Comparison of ENCODE assay signal across 9 mouse cellular contexts in genomic region chr2:50110167-50110566, GRCm38 (mm10). TPM values are rescaled to one million over a fixed set of nuclear protein-coding genes. Genes with fewer than 3 reads are reported as not detected.
DNase-seq lines count a peak whose midpoint lies in the region; ATAC-seq and TF ChIP-seq lines count a peak whose summit lies in the region.
"Had no signal": no experiment of that assay in that cellular context is flagged by ENCODE, and none has a peak within 500 bp of the region (broad histone marks: within the 10 kb centered on the region; RNA-seq: fewer than 3 reads in every experiment).

No protein-coding gene starts in this region.

- no peak for DNase-seq in layer of hippocampus, adult 2 months (ENCODE audit: low spot score in 2 of 2)
- no peak for DNase-seq in layer of hippocampus, adult 9-10 months (ENCODE audit: low spot score)
- DNase-seq in embryonic facial prominence, embryonic 11.5 days (ENCODE audit: low spot score) = peak; percentile 36
- DNase-seq in heart, postnatal 0 days (ENCODE audit: low spot score) = peak; percentile 54
- DNase-seq in liver, embryonic 14.5 days (ENCODE audit: low read depth in 3 of 3, low spot score in 3 of 3) = no peak
- no peak for DNase-seq in adrenal gland, postnatal 36 days
- DNase-seq in cerebellum, postnatal 36 days = no peak
- no peak for DNase-seq in thymus, postnatal 10 days (ENCODE audit: low spot score in 2 of 2)

- peak overlapping the region; percentile 33; the same call in 1 of the 2 replicates for H3K27ac ChIP-seq in layer of hippocampus, adult 2 months
- no peak overlapping the region for H3K27ac ChIP-seq in embryonic facial prominence, embryonic 11.5 days (replicated peaks; ENCODE audit: low read depth, low read length)
- peak overlapping the region; percentile 9; the same call in 1 of the 2 replicates for H3K27ac ChIP-seq in heart, postnatal 0 days (ENCODE audit: low read depth)
- H3K27ac ChIP-seq in liver, embryonic 14.5 days = no peak overlapping the region

- no peak overlapping the region for H3K4me2 ChIP-seq in embryonic facial prominence, embryonic 11.5 days (ENCODE audit: low read depth, low read length)
- H3K4me2 ChIP-seq in heart, postnatal 0 days (ENCODE audit: low read depth, low read length) = peak overlapping the region; percentile 38
- H3K4me2 ChIP-seq in liver, embryonic 14.5 days (ENCODE audit: low read depth) = no peak overlapping the region

- WGBS in embryonic facial prominence, embryonic 11.5 days = 59% methylated on average over 10 of the region's 10 CpGs
- WGBS in heart, postnatal 0 days = 5% methylated on average over 10 of the region's 10 CpGs
- WGBS in liver, embryonic 14.5 days (ENCODE audit: insufficient replicate concordance) = 24% methylated on average over 10 of the region's 10 CpGs

- no peak; the same call in 1 of the 2 replicates for TF ChIP-seq CTCF in layer of hippocampus, adult 2 months (conservative IDR thresholded peaks at IDR 0.05)
- no peak for TF ChIP-seq CTCF in heart, postnatal 0 days (IDR thresholded peaks at IDR 0.05; ENCODE audit: low read depth)
- no peak for TF ChIP-seq CTCF in liver, embryonic 14.5 days (IDR thresholded peaks at IDR 0.05; ENCODE audit: low read depth)

- no peaks in the 10 kb centered on the region for H3K4me1 ChIP-seq in embryonic facial prominence, embryonic 11.5 days (ENCODE audit: control insufficient read depth, insufficient read depth, low read length)
- 0 out of 2 replicates have a peak, but pooled peaks cover 7% of the 10 kb centered on the region for H3K4me1 ChIP-seq in heart, postnatal 0 days (ENCODE audit: control insufficient read depth, insufficient read depth)
- H3K4me1 ChIP-seq in liver, embryonic 14.5 days (replicated peaks; ENCODE audit: control insufficient read depth in 2 of 2, insufficient read depth in 2 of 2, low read length in 1 of 2) = no peaks in the 10 kb centered on the region

- H3K36me3 ChIP-seq in embryonic facial prominence, embryonic 11.5 days (replicated peaks; ENCODE audit: control insufficient read depth, insufficient read depth, low read depth, low read length) = no peaks in the 10 kb centered on the region
- H3K36me3 ChIP-seq in heart, postnatal 0 days (replicated peaks; ENCODE audit: control insufficient read depth, insufficient read depth, low read length) = no peaks in the 10 kb centered on the region
- no peaks in the 10 kb centered on the region for H3K36me3 ChIP-seq in liver, embryonic 14.5 days (replicated peaks; ENCODE audit: control insufficient read depth, insufficient read depth, low read depth)
- H3K36me3 ChIP-seq: G1E had no signal

- no peak for ATAC-seq in embryonic facial prominence, embryonic 11.5 days (replicated peaks; ENCODE audit: insufficient number of reproducible peaks, low FRiP score, low TSS enrichment, low read depth)
- peak; percentile 72 for ATAC-seq in heart, postnatal 0 days (ENCODE audit: insufficient read depth, low read depth)
- ATAC-seq in liver, embryonic 14.5 days (ENCODE audit: insufficient read depth) = peak; percentile 35; the same call in 1 of the 2 replicates

- H3K4me3 ChIP-seq in layer of hippocampus, adult 2 months = no peak overlapping the region
- H3K4me3 ChIP-seq in embryonic facial prominence, embryonic 11.5 days (ENCODE audit: low read depth, low read length) = no peak overlapping the region
- no peak overlapping the region; the same call in 1 of the 2 replicates for H3K4me3 ChIP-seq in heart, postnatal 0 days (ENCODE audit: low read depth, low read length)
- H3K4me3 ChIP-seq in liver, embryonic 14.5 days (ENCODE audit: insufficient read depth in 1 of 2, low read depth in 2 of 2, low read length in 2 of 2) = no peak overlapping the region

- no peaks in the 10 kb centered on the region for H3K9me3 ChIP-seq in embryonic facial prominence, embryonic 11.5 days (replicated peaks; ENCODE audit: control insufficient read depth, low read length)
- no peaks in the 10 kb centered on the region for H3K9me3 ChIP-seq in heart, postnatal 0 days (replicated peaks; ENCODE audit: control insufficient read depth, low read length)
- H3K9me3 ChIP-seq in liver, embryonic 14.5 days (ENCODE audit: control insufficient read depth, low read length) = no peaks in the 10 kb centered on the region

- H3K27me3 ChIP-seq in embryonic facial prominence, embryonic 11.5 days (ENCODE audit: control insufficient read depth, insufficient read depth, low read length) = no peaks in the 10 kb centered on the region
- H3K27me3 ChIP-seq in heart, postnatal 0 days (ENCODE audit: control insufficient read depth, insufficient read depth, low read length) = no peaks in the 10 kb centered on the region
- no peaks in the 10 kb centered on the region for H3K27me3 ChIP-seq in liver, embryonic 14.5 days (ENCODE audit: control insufficient read depth, insufficient read depth, low read length)

- no peak for TF ChIP-seq EP300 in heart, postnatal 0 days (IDR thresholded peaks at IDR 0.05; ENCODE audit: low read depth)
- no peak for TF ChIP-seq EP300 in liver, embryonic 14.5 days (IDR thresholded peaks at IDR 0.05; ENCODE audit: low read depth)

- H3K9ac ChIP-seq in embryonic facial prominence, embryonic 11.5 days (replicated peaks; ENCODE audit: low read length) = no peak overlapping the region
- H3K9ac ChIP-seq in heart, postnatal 0 days (replicated peaks; ENCODE audit: low read depth, low read length) = no peak overlapping the region
- no peak overlapping the region for H3K9ac ChIP-seq in liver, embryonic 14.5 days (replicated peaks)

RNA-seq across cellular contexts. Expression of gene Lypd6, which starts 43.9 kb away (rescaled TPM):
- 10 to 100 TPM; 17.5 to 19.5 TPM for total RNA-seq in layer of hippocampus, adult 2 months (2021)
- 12.0 and 13.9 TPM in 2 replicates for polyA plus RNA-seq in embryonic facial prominence, embryonic 11.5 days (2014; fragmentation: Nextera tagmentation; extraction: Ambion mirVana)
- 1.7 TPM in 1 of 2 replicates, not detected in the other for total RNA-seq in heart, postnatal 0 days (2014; rRNA removed; ENCODE audit: low replicate concordance)
- polyA plus RNA-seq in heart, postnatal 0 days (2015; fragmentation: Nextera tagmentation; extraction: Ambion mirVana) = 0.52 and 0.75 TPM in 2 replicates
- polyA plus RNA-seq in liver, embryonic 14.5 days (2012; rRNA removed) = 0.09 and 0.19 TPM in 2 replicates
- 0.18 TPM in 2 replicates for polyA plus RNA-seq in liver, embryonic 14.5 days (2014; fragmentation: Nextera tagmentation; extraction: Ambion mirVana)
- total RNA-seq in adrenal gland, postnatal 36 days (2021) = 10 to 100 TPM in 1 of 2 experiments, 1 to 10 TPM in 1; 6.9 to 24.1 TPM
- total RNA-seq: G1E had no signal
- polyA plus RNA-seq: G1E had no signal

Comparison
In these comparisons a context has a peak if more than half of its experiments do, and no peak if none do; other contexts are left out.
1. DNase-seq: peak in embryonic facial prominence, embryonic 11.5 days (single experiment) and heart, postnatal 0 days (single experiment); none in layer of hippocampus, adult 2 months (0 of 2), layer of hippocampus, adult 9-10 months (single experiment), liver, embryonic 14.5 days (0 of 3), adrenal gland, postnatal 36 days (0 of 2), cerebellum, postnatal 36 days (0 of 2) and thymus, postnatal 10 days (0 of 2).
2. H3K27ac ChIP-seq: peak in layer of hippocampus, adult 2 months (single experiment) and heart, postnatal 0 days (single experiment); none in embryonic facial prominence, embryonic 11.5 days (single experiment) and liver, embryonic 14.5 days (single experiment).